Mouse (Mus musculus) limb, embryonic 12.5 days (tissue): ENCODE measurements around the gene Ugt1a8. TPM values are rescaled to one million over a fixed set of nuclear protein-coding genes. Genes with fewer than 3 reads are reported as not detected.

ENCODE experiments used
- ATAC-seq: fragments of 200-750 bp; cut with Nextera tagmentation; 2 replicates; pipeline ENCODE4 v1.8.0; 2017; ENCODE audit warnings: low read depth, moderate TSS enrichment; ENCODE audit not compliant: insufficient number of reproducible peaks, insufficient read depth, low FRiP score, low TSS enrichment
- H3K27ac ChIP-seq: fragments of 300-500 bp; sonication (generic); 2 replicates; pipeline ENCODE4 v1.5.1; 2016; ENCODE audit warnings: mild to moderate bottlenecking, moderate library complexity
- H3K27me3 ChIP-seq: fragments of 300-500 bp; sonication (generic); 2 replicates; pipeline ENCODE4 v1.6.1; 2016; ENCODE audit warnings: mild to moderate bottlenecking, moderate library complexity
- H3K36me3 ChIP-seq: fragments of 300-500 bp; sonication (generic); 2 replicates; pipeline ENCODE4 v1.6.1; 2016; ENCODE audit warnings: mild to moderate bottlenecking, moderate library complexity
- H3K4me1 ChIP-seq: fragments of 300-500 bp; sonication (generic); replicated peaks from 2 replicates; pipeline ENCODE4 v1.6.1; 2016
- H3K4me2 ChIP-seq: fragments of 300-500 bp; sonication (generic); 2 replicates; pipeline ENCODE4 v1.6.1; 2016; ENCODE audit warnings: mild to moderate bottlenecking, moderate library complexity
- H3K4me3 ChIP-seq: fragments of 300-500 bp; sonication (generic); replicated peaks from 2 replicates; pipeline ENCODE4 v1.5.1; 2016; ENCODE audit warnings: mild to moderate bottlenecking
- H3K9ac ChIP-seq: fragments of 300-500 bp; sonication (generic); replicated peaks from 2 replicates; pipeline ENCODE4 v1.6.1; 2016; ENCODE audit warnings: mild to moderate bottlenecking, moderate library complexity
- H3K9me3 ChIP-seq: fragments of 300-500 bp; sonication (generic); 2 replicates; pipeline ENCODE4 v1.6.1; 2016; ENCODE audit warnings: mild to moderate bottlenecking, moderate library complexity
- WGBS: fragments of 180-500 bp; shearing (Covaris S2); methylation state at CpG from one replicate; pipeline ENCODE4 v1.1.7; 2016; 5-methylcytosine and 5-hydroxymethylcytosine counted together
- polyA plus RNA-seq: library from polyadenylated mRNA; unstranded; fragments of >200 nt; fragmentation: Nextera tagmentation; extraction: Ambion mirVana; gene quantifications from 2 replicates; pipeline ENCODE4 v1.2.1, GENCODE M21; 2016

Ugt1a8 gene
- polyA plus RNA-seq, 1 experiment from 2014 or later: not detected

- Histone ChIP-seq H3K36me3 (peaks cover 30% of the 10 kb centered on the region), H3K27ac (no peak overlapping the region), H3K4me1 (0 out of 2 replicates have a peak, but pooled peaks cover 2% of the 10 kb centered on the region), H3K4me3 (no peak overlapping the region), H3K27me3 (no peaks in the 10 kb centered on the region), H3K9ac (no peak overlapping the region), H3K9me3 (peaks cover 84% of the 10 kb centered on the region), H3K4me2 (no peak overlapping the region)
- 77% methylated on average over 10 of the region's 10 CpGs for WGBS
- no peak for ATAC-seq
These were observed 169.5 kb downstream of the Ugt1a8 start for GRCm38 (mm10) chr1:88256886-88257663.

- WGBS: 81% methylated on average over 6 of the region's 6 CpGs
- H3K9ac ChIP-seq: no peak overlapping the region
- H3K4me2 ChIP-seq: no peak overlapping the region
- H3K27me3 ChIP-seq: no peaks in the 10 kb centered on the region
- no peak for ATAC-seq
- H3K4me1 ChIP-seq: 0 out of 2 replicates have a peak, but pooled peaks cover 2% of the 10 kb centered on the region
- peaks cover 36% of the 10 kb centered on the region for H3K36me3 ChIP-seq
- no peak overlapping the region for H3K4me3 ChIP-seq
- no peak overlapping the region for H3K27ac ChIP-seq
- H3K9me3 ChIP-seq: peaks cover 78% of the 10 kb centered on the region
These were observed 170.1 kb downstream of the Ugt1a8 start for GRCm38 (mm10) chr1:88257681-88258080.

GRCm38 (mm10) chr1:88258361-88258760, 170.7 kb downstream of the Ugt1a8 start:
- Histone ChIP-seq H3K9me3 (peaks cover 71% of the 10 kb centered on the region), H3K9ac (no peak overlapping the region), H3K36me3 (peaks cover 43% of the 10 kb centered on the region), H3K4me2 (no peak overlapping the region), H3K27me3 (no peaks in the 10 kb centered on the region), H3K27ac (no peak overlapping the region), H3K4me3 (no peak overlapping the region), H3K4me1 (0 out of 2 replicates have a peak, but pooled peaks cover 2% of the 10 kb centered on the region)
- ATAC-seq: no peak
- 70% methylated on average over 6 of the region's 6 CpGs for WGBS

- Histone ChIP-seq H3K27me3 (no peaks in the 10 kb centered on the region), H3K4me1 (0 out of 2 replicates have a peak, but pooled peaks cover 2% of the 10 kb centered on the region), H3K4me2 (no peak overlapping the region), H3K9me3 (peaks cover 68% of the 10 kb centered on the region), H3K9ac (no peak overlapping the region), H3K4me3 (no peak overlapping the region), H3K36me3 (peaks cover 50% of the 10 kb centered on the region), H3K27ac (no peak overlapping the region)
- no peak for ATAC-seq
- 75% methylated on average over 8 of the region's 8 CpGs for whole genome bisulfite sequencing
These were observed 171.4 kb downstream of the Ugt1a8 start for GRCm38 (mm10) chr1:88258881-88259642.

GRCm38 (mm10) chr1:88259643-88260024, 172.0 kb downstream of the Ugt1a8 start:
- H3K9me3 ChIP-seq: peaks cover 63% of the 10 kb centered on the region
- no peak overlapping the region for H3K9ac ChIP-seq
- WGBS: 80% methylated on average over 4 of the region's 4 CpGs
- 0 out of 2 replicates have a peak, but pooled peaks cover 2% of the 10 kb centered on the region for H3K4me1 ChIP-seq
- no peaks in the 10 kb centered on the region for H3K27me3 ChIP-seq
- no peak overlapping the region for H3K4me3 ChIP-seq
- 0 out of 2 replicates have a peak, but pooled peaks have one; percentile 3 for ATAC-seq
- H3K36me3 ChIP-seq: peaks cover 56% of the 10 kb centered on the region
- no peak overlapping the region for H3K27ac ChIP-seq
- H3K4me2 ChIP-seq: no peak overlapping the region

- no peak overlapping the region for H3K4me2 ChIP-seq
- WGBS: 85% methylated on average over 6 of the region's 6 CpGs
- peak; percentile 6; the same call in 1 of the 2 replicates for ATAC-seq
- peaks cover 61% of the 10 kb centered on the region for H3K9me3 ChIP-seq
- H3K27me3 ChIP-seq: no peaks in the 10 kb centered on the region
- H3K4me1 ChIP-seq: 0 out of 2 replicates have a peak, but pooled peaks cover 2% of the 10 kb centered on the region
- no peak overlapping the region for H3K9ac ChIP-seq
- H3K36me3 ChIP-seq: peaks cover 60% of the 10 kb centered on the region
- no peak overlapping the region for H3K27ac ChIP-seq
- H3K4me3 ChIP-seq: no peak overlapping the region
These were observed 172.5 kb downstream of the Ugt1a8 start for GRCm38 (mm10) chr1:88260114-88260513.

- WGBS: 86% methylated on average over 10 of the region's 10 CpGs
- no peak for ATAC-seq
- H3K9me3 ChIP-seq: peaks cover 54% of the 10 kb centered on the region
These were observed 173.2 kb downstream of the Ugt1a8 start for GRCm38 (mm10) chr1:88260604-88261377.

GRCm38 (mm10) chr1:88261706-88262105, 174.1 kb downstream of the Ugt1a8 start:
- WGBS: 86% methylated on average over 7 of the region's 7 CpGs
- H3K9me3 ChIP-seq: peaks cover 45% of the 10 kb centered on the region
- 0 out of 2 replicates have a peak, but pooled peaks cover 2% of the 10 kb centered on the region for H3K4me1 ChIP-seq

More at GRCm38 (mm10) chr1:88260604-88261377, 173.2 kb downstream of the Ugt1a8 start:
- H3K4me2 ChIP-seq: no peak overlapping the region
- H3K9ac ChIP-seq: no peak overlapping the region
- 0 out of 2 replicates have a peak, but pooled peaks cover 2% of the 10 kb centered on the region for H3K4me1 ChIP-seq
- no peak overlapping the region for H3K27ac ChIP-seq
- H3K27me3 ChIP-seq: no peaks in the 10 kb centered on the region
- peaks cover 67% of the 10 kb centered on the region for H3K36me3 ChIP-seq
- H3K4me3 ChIP-seq: no peak overlapping the region

GRCm38 (mm10) chr1:88262255-88262654, 174.6 kb downstream of the Ugt1a8 start:
- no peak for ATAC-seq
- H3K9ac ChIP-seq: no peak overlapping the region
- H3K4me3 ChIP-seq: no peak overlapping the region
- no peak overlapping the region for H3K27ac ChIP-seq
- no peak overlapping the region for H3K4me2 ChIP-seq
- 87% methylated on average over 4 of the region's 4 CpGs for WGBS
- peaks cover 39% of the 10 kb centered on the region for H3K9me3 ChIP-seq
- H3K27me3 ChIP-seq: no peaks in the 10 kb centered on the region
- H3K36me3 ChIP-seq: peaks cover 82% of the 10 kb centered on the region
- H3K4me1 ChIP-seq: 0 out of 2 replicates have a peak, but pooled peaks cover 2% of the 10 kb centered on the region

More at GRCm38 (mm10) chr1:88261706-88262105, 174.1 kb downstream of the Ugt1a8 start:
- no peak for ATAC-seq
- Histone ChIP-seq H3K27me3 (no peaks in the 10 kb centered on the region), H3K4me2 (no peak overlapping the region), H3K4me3 (no peak overlapping the region), H3K9ac (no peak overlapping the region), H3K36me3 (peaks cover 76% of the 10 kb centered on the region), H3K27ac (no peak overlapping the region)

GRCm38 (mm10) chr1:88262961-88263360, 175.3 kb downstream of the Ugt1a8 start:
- Histone ChIP-seq H3K9me3 (peaks cover 32% of the 10 kb centered on the region), H3K4me2 (no peak overlapping the region), H3K36me3 (peaks cover 89% of the 10 kb centered on the region), H3K9ac (no peak overlapping the region), H3K4me1 (0 out of 2 replicates have a peak, but pooled peaks cover 2% of the 10 kb centered on the region), H3K27ac (no peak overlapping the region), H3K27me3 (no peaks in the 10 kb centered on the region), H3K4me3 (no peak overlapping the region)
- 78% methylated on average over 6 of the region's 6 CpGs for WGBS
- ATAC-seq: no peak
